Mouse (Mus musculus): Measurements from ENCODE around the gene Atg7.
"Not testable (repeated sequence)": the region's sequence is repeated elsewhere in the genome, so short reads cannot be mapped to it uniquely, and the experiment has no call there.

The Atg7 gene

DNA sequence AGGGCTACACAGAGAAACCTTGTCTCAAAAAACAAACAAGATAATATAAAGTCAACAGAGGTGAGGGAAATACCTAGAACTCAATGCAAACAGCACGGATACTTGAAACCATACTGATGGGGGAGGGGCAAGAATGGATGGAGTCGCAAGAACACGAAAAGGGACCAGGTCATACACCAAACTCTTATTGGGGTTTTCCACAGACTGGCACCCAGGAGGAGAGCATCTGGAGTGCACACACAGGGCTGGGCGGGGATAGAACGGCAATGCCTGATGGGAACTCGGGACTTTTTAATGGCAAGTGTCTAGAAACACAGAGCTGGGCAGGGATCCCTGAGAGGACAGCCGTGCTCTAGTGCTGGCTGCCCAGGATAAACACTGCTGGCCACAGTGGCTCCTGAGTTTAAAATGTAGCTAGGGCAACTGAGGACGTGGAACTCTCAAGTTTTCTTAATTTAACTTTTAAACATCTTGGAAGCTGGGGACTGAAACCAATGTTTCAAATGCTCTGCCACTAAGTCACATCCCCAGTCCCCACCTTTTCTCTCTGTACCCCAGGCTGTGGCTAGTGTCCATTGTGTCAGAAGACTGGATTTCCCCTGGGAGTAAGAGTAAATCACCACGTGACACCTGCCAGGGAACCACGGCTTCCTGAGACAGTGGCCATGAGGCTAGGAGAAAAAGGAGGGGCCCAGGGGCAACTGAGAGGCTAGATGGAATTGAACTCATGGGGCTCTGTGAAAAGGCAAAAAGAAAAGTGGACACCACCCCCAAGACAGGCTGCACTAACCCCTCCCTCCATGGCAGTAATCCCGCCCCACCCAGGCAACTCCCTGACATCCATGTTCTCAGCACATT is 243.8 kb downstream of the Atg7 start:
- no peak for DNase-seq

DNA sequence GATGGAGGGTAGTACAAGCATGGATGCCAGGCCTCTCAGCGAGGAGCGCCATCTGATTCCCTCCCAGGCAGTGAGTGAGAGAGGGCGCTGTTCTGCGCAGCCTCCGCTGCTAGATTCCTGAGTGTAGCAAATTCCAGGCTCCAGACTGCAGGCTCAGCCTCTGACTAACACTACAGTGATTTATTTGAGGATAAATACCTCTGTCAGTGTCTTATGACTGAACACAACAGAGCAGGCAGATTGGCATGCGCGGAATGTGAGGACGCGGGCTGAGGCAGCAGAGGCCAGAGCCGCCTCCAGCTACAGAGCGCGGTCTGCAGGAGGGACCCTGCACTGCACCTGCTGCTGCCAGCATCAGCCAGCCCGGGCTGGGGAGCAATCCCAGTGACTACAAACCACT is 246.0 kb downstream of the Atg7 start:
- DNase-seq: no peak

DNA sequence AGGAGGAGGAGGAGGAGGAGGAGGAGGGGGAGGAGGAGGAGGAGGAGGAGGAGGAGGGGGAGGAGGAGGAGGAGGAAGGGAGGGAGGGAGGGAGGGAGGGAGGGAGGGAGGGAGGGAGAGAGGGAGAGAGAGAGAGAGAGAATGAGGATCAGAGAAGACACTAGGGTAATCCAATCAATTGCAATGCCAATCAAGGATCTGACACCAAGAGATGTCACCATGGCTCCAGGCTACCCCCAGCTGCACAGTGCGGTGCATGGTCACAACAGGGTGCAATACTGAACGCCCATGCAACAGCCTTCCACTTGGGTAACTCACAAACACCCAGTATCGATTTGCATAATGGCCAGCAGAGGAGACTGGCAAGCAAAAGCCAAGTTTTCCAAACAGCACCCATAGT is 247.1 kb downstream of the Atg7 start:
- not testable (repeated sequence) for DNase-seq

DNA sequence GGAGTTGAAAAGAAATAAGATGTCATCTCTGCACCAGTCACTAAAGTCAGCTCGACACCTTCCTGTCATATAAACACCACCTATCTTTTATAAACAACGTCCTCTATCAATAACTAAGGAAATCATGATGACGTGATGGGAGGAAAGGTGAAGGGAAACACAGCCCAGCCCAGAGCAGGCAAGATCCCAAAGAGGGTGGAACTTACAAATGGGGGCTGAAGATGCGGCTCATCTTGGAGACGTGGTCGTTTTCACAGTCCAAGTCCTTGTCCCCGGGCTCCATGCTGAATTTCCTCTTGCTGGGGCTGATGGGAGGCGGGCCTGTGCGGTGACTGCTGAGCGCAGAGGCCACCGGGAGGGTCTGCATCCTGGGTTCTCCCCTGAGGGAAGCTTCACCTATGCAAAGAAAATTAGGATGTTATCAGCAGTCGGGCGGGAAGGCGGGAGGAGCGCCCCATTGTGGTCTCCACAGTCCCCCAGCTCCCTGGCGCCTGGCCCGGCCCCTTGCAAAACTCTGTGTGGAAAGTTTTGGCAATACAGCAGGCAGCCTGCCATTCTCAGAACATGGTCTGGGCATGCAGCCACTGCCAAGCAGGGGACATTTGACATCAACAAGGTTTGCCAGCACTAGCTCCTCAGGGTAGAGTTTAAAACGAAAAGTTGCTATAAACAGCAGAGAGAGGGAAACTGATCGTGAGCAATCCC is 247.7 kb downstream of the Atg7 start:
- peak; percentile 81 for DNase-seq

DNA sequence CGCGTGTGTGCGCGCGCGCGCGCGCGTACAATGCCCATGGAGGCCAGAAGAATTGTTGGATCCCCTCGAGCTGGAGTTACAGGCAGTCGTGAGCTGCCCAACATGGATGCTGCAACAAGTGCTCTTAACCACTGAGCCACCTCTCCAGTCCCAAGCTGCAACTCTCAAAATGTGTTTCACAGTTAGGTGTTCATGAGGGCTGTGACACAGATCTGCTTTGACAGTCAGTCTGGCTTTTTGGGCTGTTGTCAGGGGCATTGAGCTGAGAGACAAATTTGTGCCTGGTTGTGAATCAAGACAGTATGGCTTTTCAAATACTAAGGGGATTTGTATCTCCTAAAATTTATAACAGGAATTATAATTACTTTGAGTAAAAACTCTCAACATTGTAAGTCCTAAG is 248.4 kb downstream of the Atg7 start:
- DNase-seq: no peak

DNA sequence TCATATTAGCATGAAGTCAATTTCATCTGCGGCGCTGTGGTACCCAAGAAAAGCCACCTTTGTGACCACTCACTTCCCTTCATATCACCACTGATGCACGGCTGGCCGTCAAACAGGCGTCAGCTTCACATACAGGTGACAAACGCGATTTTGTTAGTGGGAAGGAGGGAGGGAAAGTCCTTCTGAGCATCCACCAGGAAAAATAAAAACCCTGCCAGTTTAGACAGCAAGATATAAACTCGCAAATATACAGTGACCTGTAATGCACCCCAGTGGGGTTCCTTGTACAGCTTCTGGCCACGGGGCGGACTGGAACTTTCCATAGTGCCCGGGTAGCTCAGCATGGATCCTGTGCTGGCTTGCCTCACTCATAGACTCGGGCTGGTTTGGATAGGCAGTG is 248.9 kb downstream of the Atg7 start:
- DNase-seq: no peak

DNA sequence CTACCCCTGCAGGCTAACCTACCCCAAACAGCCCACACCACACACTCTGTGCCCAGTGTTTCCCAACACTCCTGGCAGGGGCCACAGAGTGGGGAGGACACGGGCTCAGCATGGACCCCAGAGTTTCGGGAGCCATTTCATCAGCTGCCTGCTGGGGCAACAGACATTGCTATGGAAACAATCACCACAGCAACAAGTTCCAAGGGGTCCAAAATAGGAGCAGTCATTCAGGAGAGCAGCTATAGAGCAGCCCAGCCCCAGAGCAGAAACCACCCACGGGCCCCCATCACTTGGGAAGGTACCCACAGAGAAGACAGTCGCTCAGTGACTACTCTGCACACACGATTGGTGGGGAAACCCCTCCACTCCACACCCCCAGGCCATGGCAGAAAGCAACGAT is 249.5 kb downstream of the Atg7 start:
- no peak for DNase-seq

DNA sequence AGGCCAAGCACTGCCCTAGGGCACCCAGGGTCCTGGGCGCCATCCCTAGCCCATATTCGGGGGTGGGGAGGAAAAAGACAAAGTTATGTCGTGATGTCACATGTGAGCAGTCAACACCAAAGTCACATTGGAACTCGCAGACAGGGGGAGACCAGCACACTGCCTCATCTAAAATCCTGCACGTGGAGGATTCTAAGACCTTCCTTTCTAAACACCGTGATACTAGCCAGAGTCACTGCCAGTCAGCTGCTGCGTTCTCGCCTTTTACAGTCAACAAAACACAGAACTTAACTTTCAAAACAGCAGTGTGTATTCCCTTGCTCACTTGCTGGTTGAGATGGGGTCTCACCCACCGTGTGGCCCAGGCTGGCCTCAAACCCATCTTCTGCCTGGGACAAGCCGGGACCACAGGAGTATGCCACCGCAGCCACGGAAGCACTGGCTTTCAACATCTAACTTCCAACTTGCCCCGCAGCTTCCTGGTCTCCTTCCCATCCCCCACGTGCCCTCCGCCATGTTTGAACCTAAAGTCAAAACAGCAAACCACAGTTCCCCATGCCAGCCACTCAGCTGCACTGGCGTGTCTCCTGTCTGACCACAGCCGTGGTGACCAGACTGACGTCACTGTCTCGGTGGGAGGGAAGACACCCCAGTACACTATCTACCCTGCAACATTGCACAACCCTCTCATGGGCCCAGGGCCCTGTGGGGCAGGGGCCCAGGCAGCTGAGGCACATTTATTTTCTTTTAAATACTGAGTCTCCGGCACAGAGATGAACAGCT is 250.7 kb downstream of the Atg7 start:
- DNase-seq: no peak

DNA sequence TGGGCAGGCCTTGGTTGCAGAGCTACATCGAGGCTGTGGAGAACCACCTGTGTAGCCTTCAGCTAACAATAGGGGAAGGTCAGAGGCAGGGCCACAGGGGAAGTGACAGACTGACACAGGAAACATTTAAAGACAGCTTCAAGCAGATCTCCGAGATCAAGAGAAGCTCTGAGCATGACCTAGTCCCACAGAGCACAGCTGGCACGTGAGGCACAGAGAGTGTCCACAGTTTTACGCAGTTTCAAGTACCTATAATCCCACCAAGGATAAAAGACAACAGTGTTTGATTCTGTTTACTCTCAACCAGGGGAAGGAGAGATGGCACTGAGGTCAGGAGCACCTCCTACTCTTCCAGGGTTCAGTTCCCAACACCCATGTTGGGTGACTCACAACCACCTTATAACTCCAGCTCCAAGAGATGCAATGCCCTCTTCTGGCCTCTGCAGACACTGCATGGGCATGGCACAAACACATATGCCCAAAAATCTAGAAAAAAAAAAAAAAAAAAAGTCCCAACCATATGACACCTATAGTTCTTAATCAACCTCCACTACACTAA is 251.7 kb downstream of the Atg7 start:
- DNase-seq: no peak

DNA sequence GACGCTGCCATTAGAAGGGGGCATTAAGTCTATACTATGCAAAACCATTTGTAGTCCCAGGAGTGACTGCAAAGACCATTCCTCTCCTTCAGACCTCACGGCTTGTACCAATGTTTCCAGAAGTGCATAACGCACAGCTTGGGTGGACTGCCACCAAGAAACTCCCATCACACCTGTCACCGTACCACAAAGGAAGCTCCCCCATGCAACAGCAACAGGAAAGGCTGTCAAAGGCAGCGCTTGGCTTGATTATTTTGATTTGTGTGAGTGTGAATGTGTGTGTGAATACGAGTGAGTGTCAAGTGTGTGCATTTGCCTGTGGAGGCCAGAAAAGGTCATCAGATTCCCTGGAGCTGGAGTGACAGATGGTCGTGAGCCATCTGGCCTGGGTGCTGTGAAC is 252.3 kb downstream of the Atg7 start:
- no peak for DNase-seq

DNA sequence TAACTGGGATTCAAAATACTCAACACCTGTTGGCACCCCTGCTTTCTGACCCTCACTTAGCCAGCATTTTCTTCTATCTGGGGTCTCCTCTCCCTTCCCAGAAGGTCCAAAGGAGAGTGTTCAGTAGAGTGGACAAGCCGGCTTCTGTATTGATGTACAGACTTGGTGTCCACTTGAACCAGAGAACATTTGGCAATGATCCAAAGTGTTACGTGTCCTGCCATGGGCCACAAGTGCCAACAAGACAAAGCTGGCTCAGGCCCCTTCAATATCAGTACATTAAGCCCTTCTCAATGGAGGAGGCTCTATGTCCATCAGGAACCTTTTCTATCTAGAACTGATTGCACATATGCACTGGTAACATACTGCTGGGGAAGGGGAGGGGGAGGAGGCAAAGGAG is 253.4 kb downstream of the Atg7 start:
- DNase-seq: no peak

DNA sequence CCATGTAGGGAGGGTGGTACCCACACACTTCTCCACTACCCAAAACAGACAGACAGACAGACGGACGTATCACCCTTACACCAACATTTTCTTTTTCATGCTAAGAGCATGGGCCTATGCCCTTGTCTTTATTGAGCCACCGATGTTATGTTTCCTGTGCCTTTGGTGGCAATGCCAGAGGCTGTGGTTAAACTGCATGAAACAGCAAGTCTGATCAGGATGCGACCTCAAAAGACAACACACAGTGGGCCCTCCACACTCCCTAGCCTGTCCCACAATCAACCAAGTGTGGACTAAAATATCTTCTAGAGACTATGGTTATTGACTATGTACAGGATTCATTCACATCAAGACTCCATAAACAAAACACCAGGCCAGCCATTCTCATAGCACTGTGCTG is 256.1 kb downstream of the Atg7 start:
- DNase-seq: no peak

DNA sequence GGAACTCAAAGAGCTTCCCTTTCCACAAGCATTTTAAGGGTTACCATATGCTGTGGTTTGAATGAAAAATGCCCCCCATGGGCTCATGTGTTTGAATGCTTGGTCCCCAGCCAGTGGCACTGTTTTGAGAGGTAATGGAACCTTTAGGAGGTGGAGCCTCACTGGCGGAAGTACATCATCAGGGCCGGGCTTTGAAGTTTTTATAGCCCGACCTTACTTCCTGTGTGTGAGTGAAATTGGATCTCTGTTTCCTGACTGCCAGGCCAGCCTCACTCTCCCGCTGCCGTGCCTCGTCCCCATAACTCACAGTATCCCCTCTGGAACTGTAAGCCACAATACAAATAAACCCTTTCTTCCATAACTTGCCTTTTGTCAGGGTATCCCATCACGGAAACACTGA is 256.8 kb downstream of the Atg7 start:
- no peak for DNase-seq

DNA sequence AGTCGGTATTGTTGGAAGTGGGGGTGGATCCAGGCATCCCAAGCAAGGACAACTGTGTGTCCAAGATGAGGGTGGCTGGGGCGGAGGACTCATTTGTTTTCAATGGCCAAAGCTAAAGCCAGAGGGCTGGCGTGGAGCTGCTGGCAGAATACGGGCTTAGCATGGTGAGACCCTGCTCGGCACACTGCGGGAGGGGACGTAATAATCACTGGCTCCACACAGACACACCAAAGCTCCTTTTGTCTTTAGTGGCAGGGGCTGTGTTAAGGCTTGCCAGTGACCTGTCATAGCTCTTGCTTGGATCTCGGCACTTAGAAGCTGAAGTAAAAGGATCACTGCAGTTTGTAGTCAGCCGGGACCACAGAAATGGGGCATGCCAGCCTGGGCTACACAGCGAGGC is 257.3 kb downstream of the Atg7 start:
- no peak for DNase-seq

DNA sequence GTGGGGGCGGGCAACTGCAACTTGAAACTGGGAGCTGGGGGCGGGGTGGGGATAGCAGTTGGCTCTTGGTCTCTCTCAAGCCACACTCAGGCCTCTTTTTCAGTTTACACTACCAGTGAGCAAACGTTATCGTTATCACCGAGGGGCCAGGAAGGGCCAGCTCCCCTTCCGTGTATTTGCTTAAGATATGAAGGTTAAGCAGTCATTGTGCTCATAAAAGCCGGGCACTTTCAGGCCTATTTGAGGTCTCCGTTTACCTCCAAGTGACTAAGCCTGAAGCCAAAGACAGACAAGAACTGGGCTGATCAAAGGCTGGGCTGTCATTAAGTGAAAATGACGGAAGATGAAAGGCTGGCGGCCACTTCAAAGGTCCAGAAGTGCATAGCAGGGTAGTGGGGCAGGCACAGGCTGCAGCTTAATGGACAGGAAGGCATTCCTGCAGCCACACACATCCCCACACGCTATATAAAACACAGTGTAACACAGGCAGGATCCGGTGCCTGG is 258.5 kb downstream of the Atg7 start:
- DNase-seq: no peak

DNA sequence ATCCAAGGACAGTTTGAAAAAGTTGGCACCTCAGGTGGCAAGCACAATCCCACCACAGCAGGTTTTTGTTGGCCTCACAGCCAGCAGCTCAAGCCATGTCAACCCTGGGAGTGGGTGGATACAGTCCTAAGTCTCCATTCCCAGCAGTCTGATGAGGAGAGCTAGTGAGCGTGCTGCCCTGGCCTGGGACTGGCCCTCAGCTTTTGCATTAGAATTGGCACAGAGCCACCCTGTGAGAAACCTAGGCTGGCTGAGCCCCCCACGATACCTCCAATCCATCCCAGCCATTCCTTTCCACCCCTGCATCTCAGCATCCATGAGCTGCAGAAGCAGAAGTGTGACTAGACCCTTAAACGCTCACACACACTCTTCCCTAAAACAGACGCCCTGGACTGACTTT is 259.0 kb downstream of the Atg7 start:
- no peak for DNase-seq

DNA sequence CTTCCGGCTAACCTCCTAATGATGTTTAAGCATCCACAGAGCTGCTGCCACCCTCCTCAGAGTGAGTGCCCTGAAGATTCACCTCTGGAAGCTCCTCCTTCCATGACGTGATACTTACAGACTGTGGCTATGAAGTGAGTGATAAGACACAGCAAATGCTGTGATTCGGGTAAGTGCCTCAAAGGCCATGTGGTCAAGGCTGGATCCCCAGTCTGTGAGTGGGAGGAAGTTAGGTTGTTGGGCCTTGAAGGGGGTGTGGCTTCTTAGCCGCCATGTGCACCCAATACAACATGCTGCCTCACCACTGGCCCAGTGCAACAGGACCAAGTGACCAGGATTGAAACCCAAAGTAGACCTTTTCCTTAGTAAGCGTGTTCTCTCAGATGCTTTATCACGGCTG is 261.3 kb downstream of the Atg7 start:
- DNase-seq: no peak

DNA sequence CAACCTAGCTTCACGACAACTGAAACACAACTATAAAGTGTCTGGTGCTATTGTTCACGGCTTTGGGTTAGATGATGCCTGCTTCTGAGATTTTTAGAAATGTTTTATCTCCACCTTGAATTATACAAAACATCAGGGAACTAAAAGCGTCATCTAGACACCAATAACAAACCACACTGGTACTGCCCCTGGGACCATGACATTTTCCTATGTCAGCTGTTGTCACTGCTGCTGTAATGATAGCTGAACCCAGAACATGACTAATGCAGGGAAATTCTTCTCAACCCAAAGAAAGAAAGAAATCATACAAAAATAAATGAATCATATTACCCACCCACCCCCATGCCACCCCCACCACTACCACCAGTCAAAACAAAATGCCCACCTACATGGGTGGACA is 261.9 kb downstream of the Atg7 start:
- DNase-seq: no peak

DNA sequence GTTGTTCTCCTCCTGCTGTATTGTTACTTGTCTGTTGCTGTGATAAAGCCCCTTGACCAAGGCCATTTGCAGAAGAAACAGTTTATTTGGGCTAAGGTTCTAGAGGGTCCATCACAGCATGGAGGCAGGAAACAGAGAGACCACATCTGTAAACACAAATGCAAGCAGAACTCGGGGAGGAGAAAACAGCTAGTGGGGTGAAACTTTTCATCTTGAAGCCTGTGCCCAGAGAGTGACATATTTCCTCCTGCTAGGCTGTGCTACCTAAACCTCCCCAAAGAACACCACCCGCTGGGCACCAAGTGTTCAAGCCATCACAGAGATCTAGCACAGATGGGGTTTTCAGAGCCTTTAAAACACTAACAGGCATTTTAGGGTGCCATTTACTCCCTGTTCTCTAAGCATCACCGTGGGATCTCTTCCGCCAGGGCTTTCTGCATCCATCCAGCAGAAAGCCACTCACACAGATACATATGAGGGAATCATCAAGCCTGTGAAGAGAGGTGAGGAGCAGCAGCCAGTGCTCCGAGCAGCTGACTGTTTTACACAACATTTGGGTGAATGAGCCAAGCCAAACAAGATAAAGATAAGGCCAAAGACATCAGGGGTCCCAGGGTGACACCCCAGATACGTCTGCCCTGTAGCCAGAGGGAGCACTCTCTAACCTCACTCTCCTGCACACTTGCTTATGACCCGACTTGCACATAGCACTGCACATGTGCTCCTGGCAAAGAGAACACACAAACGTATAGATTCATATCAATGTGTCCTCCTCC is 262.5 kb downstream of the Atg7 start:
- no peak for DNase-seq

DNA sequence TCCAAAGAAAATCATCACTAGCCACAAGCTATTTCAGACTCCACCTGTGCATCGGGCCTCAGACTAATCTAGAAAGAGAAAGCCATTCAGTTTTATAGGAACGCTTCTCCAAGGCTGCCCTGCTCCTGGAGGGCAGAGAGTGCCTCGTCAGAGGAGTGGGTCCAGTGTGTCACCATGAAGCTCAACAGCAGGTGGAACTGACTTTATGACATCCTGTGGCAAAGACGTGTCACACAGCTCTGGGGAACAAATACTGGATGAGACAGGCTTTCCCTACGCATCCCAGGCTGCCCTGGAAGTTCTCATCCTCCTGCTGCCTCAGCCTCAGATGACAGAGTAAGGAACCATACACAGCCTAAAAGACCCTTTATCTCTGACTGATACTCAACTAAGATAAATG is 263.3 kb downstream of the Atg7 start:
- DNase-seq: no peak

DNA sequence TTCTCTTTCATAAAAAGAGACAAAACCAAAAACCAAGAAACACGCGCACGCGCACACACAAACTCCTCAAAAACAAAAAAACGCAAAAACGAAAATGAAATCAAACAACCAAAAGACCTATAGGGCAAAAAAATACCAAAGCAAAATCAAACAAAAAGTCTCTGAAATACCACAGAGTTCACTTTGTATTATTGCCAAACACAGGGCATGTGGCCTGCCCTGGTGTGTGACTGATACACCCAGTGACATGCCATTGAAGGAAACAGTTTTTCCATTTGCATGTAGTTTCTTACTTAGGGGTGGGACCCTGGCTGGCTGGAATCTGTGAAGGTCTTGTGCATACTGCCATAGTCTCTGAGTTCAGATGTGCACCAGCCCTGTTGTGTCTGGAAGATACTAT is 264.6 kb downstream of the Atg7 start:
- DNase-seq: no peak

DNA sequence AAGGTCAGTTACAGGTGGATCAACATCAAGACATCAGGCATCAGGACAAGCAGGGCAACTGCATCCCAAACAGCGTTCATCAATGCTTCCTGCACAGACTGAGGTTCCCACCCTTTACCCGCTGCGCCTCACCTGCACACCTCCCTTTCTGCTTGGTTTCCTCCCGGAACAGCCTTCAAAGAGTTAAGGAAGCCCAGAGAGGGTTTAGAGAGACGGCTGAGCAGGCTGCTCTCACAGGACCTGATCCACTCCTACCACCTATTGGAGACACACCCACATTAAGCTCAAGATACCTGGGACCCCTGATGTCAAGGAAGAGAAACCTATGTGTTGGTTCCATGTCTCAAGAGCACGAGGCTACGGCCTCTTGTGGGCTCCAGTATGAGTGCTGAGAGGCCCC is 266.9 kb downstream of the Atg7 start:
- DNase-seq: no peak

Data from cerebellum, adult 11 months (tissue).